Mouse (Mus musculus) erythroid progenitor cell, adult 5-6 weeks (primary cell): ENCODE data around the gene Nat8f3. TPM values are rescaled to one million over a fixed set of nuclear protein-coding genes. Genes with fewer than 3 reads are reported as not detected.
"Not testable (repeated sequence)": the region's sequence is repeated elsewhere in the genome, so short reads cannot be mapped to it uniquely, and the experiment has no call there.

Source experiments
- ATAC-seq: replicated peaks from 2 replicates; pipeline ENCODE4 v1.8.0; 2016; ENCODE audit warnings: moderate number of reproducible peaks, mild to moderate bottlenecking, moderate TSS enrichment, inconsistent platforms; ENCODE audit not compliant: poor library complexity, low FRiP score, severe bottlenecking
- total RNA-seq, 2 experiments: library from RNA; stranded (forward) in 1 of 2; stranded (reverse) in 1 of 2; fragments of 150-400 nt in 1 of 2; fragments of 186-747, 209-891 nt in 1 of 2; gene quantifications; 2 replicates each; pipeline versions ENCODE4 v1.2.3 to v1.2.4; 2015 to 2017; ENCODE audit warnings: low replicate concordance in 2 of 2

Nat8f3 gene
- total RNA-seq (2015; ENCODE audit: low replicate concordance), result not detected in 2 replicates
- total RNA-seq (2017; ENCODE audit: low replicate concordance), result not detected in 2 replicates

- not testable (repeated sequence) for ATAC-seq
Measured at GRCm38 (mm10) chr6:85765532-85765931, at the start of gene Nat8f3. Nat8f3 (minus strand) TSS chr6:85765754.

- ATAC-seq, result no peak
Measured at GRCm38 (mm10) chr6:85813339-85813738, 47.8 kb upstream of the Nat8f3 start.

GRCm38 (mm10) chr6:85810942-85811537 is 45.5 kb upstream of the Nat8f3 start:
- not testable (repeated sequence) for ATAC-seq

GRCm38 (mm10) chr6:85810514-85810913 is 45.0 kb upstream of the Nat8f3 start:
- not testable (repeated sequence) for ATAC-seq

GRCm38 (mm10) chr6:85809784-85810183 is 44.2 kb upstream of the Nat8f3 start:
- not testable (repeated sequence) for ATAC-seq

- not testable (repeated sequence) for ATAC-seq
Measured at GRCm38 (mm10) chr6:85803180-85803579, 37.6 kb upstream of the Nat8f3 start.

- not testable (repeated sequence) for ATAC-seq
Measured at GRCm38 (mm10) chr6:85763127-85764070, 2.2 kb downstream of the Nat8f3 start.

GRCm38 (mm10) chr6:85762678-85763077 is 2.9 kb downstream of the Nat8f3 start:
- ATAC-seq, result not testable (repeated sequence)

GRCm38 (mm10) chr6:85755705-85756249 is 9.8 kb downstream of the Nat8f3 start:
- not testable (repeated sequence) for ATAC-seq

GRCm38 (mm10) chr6:85713105-85713504 is 52.4 kb downstream of the Nat8f3 start, which contains the start of gene Nat8f7:
Nat8f7 (minus strand) TSS chr6:85713205.
- not testable (repeated sequence) for ATAC-seq

GRCm38 (mm10) chr6:85709607-85710006 is 55.9 kb downstream of the Nat8f3 start:
- ATAC-seq, result not testable (repeated sequence)

GRCm38 (mm10) chr6:85709206-85709605 is 56.3 kb downstream of the Nat8f3 start:
- not testable (repeated sequence) for ATAC-seq

GRCm38 (mm10) chr6:85701943-85702342 is 63.6 kb downstream of the Nat8f3 start:
- not testable (repeated sequence) for ATAC-seq

Other genes starting within 250 kb of the Nat8f3 start
- 50.7 and 50.8 TPM in 2 replicates for gene Alms1, start 178.2 kb downstream of the Nat8f3 start, total RNA-seq (2015; ENCODE audit: low replicate concordance)
- gene Alms1, start 178.2 kb downstream of the Nat8f3 start, total RNA-seq (2017; ENCODE audit: low replicate concordance), result 66.1 and 66.9 TPM in 2 replicates
- not detected in 2 replicates for gene Nat8f7, start 52.5 kb downstream of the Nat8f3 start, total RNA-seq (2015; ENCODE audit: low replicate concordance)
- not detected in 2 replicates for gene Nat8f7, start 52.5 kb downstream of the Nat8f3 start, total RNA-seq (2017; ENCODE audit: low replicate concordance)
- gene Nat8f6, start 55.2 kb upstream of the Nat8f3 start, total RNA-seq (2015; ENCODE audit: low replicate concordance), result not detected in 2 replicates
- gene Nat8f6, start 55.2 kb upstream of the Nat8f3 start, total RNA-seq (2017; ENCODE audit: low replicate concordance), result not detected in 2 replicates
- gene Nat8f5, start 55.2 kb upstream of the Nat8f3 start, total RNA-seq (2015; ENCODE audit: low replicate concordance), result not detected in 2 replicates
- gene Nat8f5, start 55.2 kb upstream of the Nat8f3 start, total RNA-seq (2017; ENCODE audit: low replicate concordance), result not detected in 2 replicates
- not detected in 2 replicates for gene Nat8, start 66.3 kb upstream of the Nat8f3 start, total RNA-seq (2015; ENCODE audit: low replicate concordance)
- not detected in 2 replicates for gene Nat8, start 66.3 kb upstream of the Nat8f3 start, total RNA-seq (2017; ENCODE audit: low replicate concordance)
- gene Nat8f2, start 103.4 kb upstream of the Nat8f3 start, total RNA-seq (2015; ENCODE audit: low replicate concordance), result not detected in 2 replicates
- not detected in 2 replicates for gene Nat8f2, start 103.4 kb upstream of the Nat8f3 start, total RNA-seq (2017; ENCODE audit: low replicate concordance)
- 0.42 TPM in 1 of 2 replicates, not detected in the other for gene Nat8f4, start 139.1 kb upstream of the Nat8f3 start, total RNA-seq (2015; ENCODE audit: low replicate concordance)
- 0.39 and 1.6 TPM in 2 replicates for gene Nat8f4, start 139.1 kb upstream of the Nat8f3 start, total RNA-seq (2017; ENCODE audit: low replicate concordance)
- gene Tprkb, start 146.1 kb upstream of the Nat8f3 start, total RNA-seq (2015; ENCODE audit: low replicate concordance), result 10.8 and 10.9 TPM in 2 replicates
- gene Tprkb, start 146.1 kb upstream of the Nat8f3 start, total RNA-seq (2017; ENCODE audit: low replicate concordance), result 18.4 and 22.8 TPM in 2 replicates
- 5.0 and 15.5 TPM in 2 replicates for gene Nat8f1, start 149.9 kb upstream of the Nat8f3 start, total RNA-seq (2015; ENCODE audit: low replicate concordance)
- gene Nat8f1, start 149.9 kb upstream of the Nat8f3 start, total RNA-seq (2017; ENCODE audit: low replicate concordance), result 1.5 TPM in 1 of 2 replicates, not detected in the other
- gene Dusp11, start 195.9 kb upstream of the Nat8f3 start, total RNA-seq (2015; ENCODE audit: low replicate concordance), result 100 and 107 TPM in 2 replicates
- gene Dusp11, start 195.9 kb upstream of the Nat8f3 start, total RNA-seq (2017; ENCODE audit: low replicate concordance), result 35.4 and 47.7 TPM in 2 replicates